Mouse (Mus musculus): ENCODE measurements around the gene Fgfr2. TPM values are rescaled to one million over a fixed set of nuclear protein-coding genes. Genes with fewer than 3 reads are reported as not detected.
"Not testable (repeated sequence)": the region's sequence is repeated elsewhere in the genome, so short reads cannot be mapped to it uniquely, and the experiment has no call there.

Fgfr2 gene
- polyA plus RNA-seq, 1 experiment from 2014 or later: 169 TPM

- Histone ChIP-seq H3K9ac (replicated peaks; ENCODE audit: low read depth, low read length) (no peak overlapping the region), H3K9me3 (ENCODE audit: control insufficient read depth, low read depth, low read length) (no peaks in the 10 kb centered on the region), H3K4me2 (replicated peaks; ENCODE audit: low read depth, low read length) (no peak overlapping the region), H3K4me1 (ENCODE audit: control insufficient read depth, insufficient read depth, low read length) (no peaks in the 10 kb centered on the region), H3K27me3 (ENCODE audit: control insufficient read depth, insufficient read depth, low read length) (no peaks in the 10 kb centered on the region), H3K4me3 (ENCODE audit: low read depth, low read length) (no peak overlapping the region), H3K27ac (ENCODE audit: low read length) (no peak overlapping the region), H3K36me3 (ENCODE audit: control insufficient read depth, insufficient read depth, low read length) (no peaks in the 10 kb centered on the region)
- 83% methylated on average over 4 of the region's 4 CpGs for WGBS
- ATAC-seq (ENCODE audit: insufficient number of reproducible peaks, insufficient read depth, low FRiP score, low read depth): no peak
Observed at GRCm38 (mm10) chr7:132540597-132540996, 582.6 kb downstream of the Fgfr2 start.

DNA sequence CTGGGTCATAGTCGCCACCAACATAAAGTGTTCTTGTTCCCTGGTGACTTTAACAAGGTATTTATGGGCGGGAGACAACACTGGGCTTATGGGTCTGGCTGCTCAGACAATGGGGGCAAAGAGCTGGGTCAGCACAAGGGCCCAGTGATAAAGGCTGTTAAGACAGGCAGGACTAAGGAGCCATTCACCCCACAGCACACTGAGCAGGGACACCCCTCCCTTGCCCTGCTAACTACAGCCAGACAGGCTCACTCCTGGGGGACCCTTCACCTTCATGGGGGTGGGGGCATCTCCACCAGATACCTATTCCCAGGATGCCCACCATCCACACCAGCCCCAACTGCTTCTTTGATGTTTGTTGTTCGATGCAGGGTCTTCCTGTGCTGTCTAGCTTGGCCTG is 593.9 kb downstream of the Fgfr2 start:
- Histone ChIP-seq H3K9ac (replicated peaks; ENCODE audit: low read depth, low read length) (no peak overlapping the region), H3K27ac (ENCODE audit: low read length) (no peak overlapping the region), H3K36me3 (ENCODE audit: control insufficient read depth, insufficient read depth, low read length) (no peaks in the 10 kb centered on the region), H3K9me3 (ENCODE audit: control insufficient read depth, low read depth, low read length) (no peaks in the 10 kb centered on the region), H3K4me1 (ENCODE audit: control insufficient read depth, insufficient read depth, low read length) (no peaks in the 10 kb centered on the region), H3K4me2 (replicated peaks; ENCODE audit: low read depth, low read length) (no peak overlapping the region), H3K4me3 (ENCODE audit: low read depth, low read length) (no peak overlapping the region), H3K27me3 (ENCODE audit: control insufficient read depth, insufficient read depth, low read length) (no peaks in the 10 kb centered on the region)
- no peak for ATAC-seq (ENCODE audit: insufficient number of reproducible peaks, insufficient read depth, low FRiP score, low read depth)
- WGBS: 82% methylated on average over 3 of the region's 3 CpGs

DNA sequence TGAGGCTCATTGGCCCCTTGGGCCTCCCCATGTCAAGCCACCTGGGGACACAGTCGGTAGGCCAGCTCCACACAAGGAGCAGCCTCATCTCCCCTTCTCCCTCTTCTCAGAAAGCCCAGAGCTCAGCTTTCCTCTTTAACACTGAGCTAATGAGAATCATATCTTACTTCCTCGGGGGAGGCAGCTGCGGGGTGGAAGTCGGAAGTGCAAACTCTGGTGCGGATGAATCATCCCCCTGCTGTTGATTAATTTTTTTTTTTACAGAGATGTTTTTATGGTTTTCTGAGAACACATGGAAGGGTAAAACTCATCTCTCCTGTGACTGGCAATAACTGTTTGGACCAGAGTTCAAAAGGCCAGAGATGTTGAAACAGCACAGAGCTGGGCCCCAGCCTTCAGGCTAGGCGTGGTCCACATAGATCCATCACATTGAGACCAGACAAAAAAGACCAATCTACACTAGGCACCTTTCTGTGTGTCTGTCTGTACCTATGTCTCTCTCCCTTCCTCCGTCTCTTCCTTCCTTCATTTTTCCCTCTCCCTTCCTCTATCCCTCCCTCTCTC is 609.6 kb downstream of the Fgfr2 start:
- WGBS: 53% methylated on average over 7 of the region's 7 CpGs
- Histone ChIP-seq H3K36me3 (ENCODE audit: control insufficient read depth, insufficient read depth, low read length) (no peaks in the 10 kb centered on the region), H3K9me3 (ENCODE audit: control insufficient read depth, low read depth, low read length) (no peaks in the 10 kb centered on the region), H3K4me2 (replicated peaks; ENCODE audit: low read depth, low read length) (no peak overlapping the region), H3K9ac (replicated peaks; ENCODE audit: low read depth, low read length) (no peak overlapping the region), H3K27me3 (ENCODE audit: control insufficient read depth, insufficient read depth, low read length) (no peaks in the 10 kb centered on the region), H3K4me3 (ENCODE audit: low read depth, low read length) (no peak overlapping the region), H3K4me1 (ENCODE audit: control insufficient read depth, insufficient read depth, low read length) (peaks cover 4% of the 10 kb centered on the region; the same call in 1 of the 2 replicates), H3K27ac (ENCODE audit: low read length) (0 out of 2 replicates have a peak overlapping the region, but pooled peaks have one; percentile 27)
- no peak for ATAC-seq (ENCODE audit: insufficient number of reproducible peaks, insufficient read depth, low FRiP score, low read depth)

GRCm38 (mm10) chr7:132509110-132509509 is 614.0 kb downstream of the Fgfr2 start:
- H3K4me1 ChIP-seq (ENCODE audit: control insufficient read depth, insufficient read depth, low read length): peaks cover 1% of the 10 kb centered on the region; the same call in 1 of the 2 replicates
- H3K27ac ChIP-seq (ENCODE audit: low read length): no peak overlapping the region
- no peak overlapping the region for H3K9ac ChIP-seq (replicated peaks; ENCODE audit: low read depth, low read length)
- H3K27me3 ChIP-seq (ENCODE audit: control insufficient read depth, insufficient read depth, low read length): no peaks in the 10 kb centered on the region
- H3K36me3 ChIP-seq (ENCODE audit: control insufficient read depth, insufficient read depth, low read length): no peaks in the 10 kb centered on the region
- H3K4me2 ChIP-seq (replicated peaks; ENCODE audit: low read depth, low read length): no peak overlapping the region
- no peaks in the 10 kb centered on the region for H3K9me3 ChIP-seq (ENCODE audit: control insufficient read depth, low read depth, low read length)
- ATAC-seq (ENCODE audit: insufficient number of reproducible peaks, insufficient read depth, low FRiP score, low read depth): no peak
- WGBS: 61% methylated on average over 2 of the region's 2 CpGs
- H3K4me3 ChIP-seq (ENCODE audit: low read depth, low read length): no peak overlapping the region

GRCm38 (mm10) chr7:132507361-132507760 is 615.8 kb downstream of the Fgfr2 start:
- no peak for ATAC-seq (ENCODE audit: insufficient number of reproducible peaks, insufficient read depth, low FRiP score, low read depth)
- H3K27ac ChIP-seq (ENCODE audit: low read length): no peak overlapping the region
- H3K27me3 ChIP-seq (ENCODE audit: control insufficient read depth, insufficient read depth, low read length): no peaks in the 10 kb centered on the region
- H3K4me3 ChIP-seq (ENCODE audit: low read depth, low read length): no peak overlapping the region
- no peaks in the 10 kb centered on the region for H3K36me3 ChIP-seq (ENCODE audit: control insufficient read depth, insufficient read depth, low read length)
- H3K9me3 ChIP-seq (ENCODE audit: control insufficient read depth, low read depth, low read length): no peaks in the 10 kb centered on the region
- H3K4me2 ChIP-seq (replicated peaks; ENCODE audit: low read depth, low read length): no peak overlapping the region
- H3K4me1 ChIP-seq (ENCODE audit: control insufficient read depth, insufficient read depth, low read length): no peaks in the 10 kb centered on the region
- no peak overlapping the region for H3K9ac ChIP-seq (replicated peaks; ENCODE audit: low read depth, low read length)
- 64% methylated on average over 4 of the region's 4 CpGs for WGBS

DNA sequence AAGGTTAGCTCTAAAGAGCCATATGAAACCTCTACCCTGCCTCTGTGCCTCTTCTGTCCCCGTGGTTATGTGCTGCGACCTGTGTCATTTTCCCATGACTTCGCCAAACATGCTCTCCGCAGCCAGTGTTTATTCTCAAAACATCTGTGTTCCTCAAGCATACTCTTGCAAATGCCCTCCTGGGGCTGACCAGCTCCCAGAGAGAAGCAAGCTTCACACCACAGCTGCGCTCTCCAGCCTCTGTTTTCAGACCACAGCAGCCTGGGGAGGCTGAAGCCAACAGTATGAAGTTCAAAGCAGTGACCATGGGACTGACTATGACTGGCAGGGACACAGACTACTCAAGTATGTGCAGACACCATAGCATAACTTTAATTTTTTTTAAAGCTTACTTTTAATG is 616.9 kb downstream of the Fgfr2 start:
- H3K36me3 ChIP-seq (ENCODE audit: control insufficient read depth, insufficient read depth, low read length): no peaks in the 10 kb centered on the region
- 38% methylated on average over 5 of the region's 5 CpGs for WGBS
- no peak for ATAC-seq (ENCODE audit: insufficient number of reproducible peaks, insufficient read depth, low FRiP score, low read depth)
- no peaks in the 10 kb centered on the region for H3K4me1 ChIP-seq (ENCODE audit: control insufficient read depth, insufficient read depth, low read length)
- H3K4me2 ChIP-seq (replicated peaks; ENCODE audit: low read depth, low read length): no peak overlapping the region
- H3K9ac ChIP-seq (replicated peaks; ENCODE audit: low read depth, low read length): no peak overlapping the region
- H3K9me3 ChIP-seq (ENCODE audit: control insufficient read depth, low read depth, low read length): no peaks in the 10 kb centered on the region
- H3K27me3 ChIP-seq (ENCODE audit: control insufficient read depth, insufficient read depth, low read length): no peaks in the 10 kb centered on the region
- no peak overlapping the region for H3K4me3 ChIP-seq (ENCODE audit: low read depth, low read length)
- H3K27ac ChIP-seq (ENCODE audit: low read length): no peak overlapping the region

- not testable (repeated sequence) for H3K27ac ChIP-seq (ENCODE audit: low read length); H3K4me1 ChIP-seq (ENCODE audit: control insufficient read depth, insufficient read depth, low read length); H3K9ac ChIP-seq (replicated peaks; ENCODE audit: low read depth, low read length); H3K27me3 ChIP-seq (ENCODE audit: control insufficient read depth, insufficient read depth, low read length); ATAC-seq (ENCODE audit: insufficient number of reproducible peaks, insufficient read depth, low FRiP score, low read depth); H3K4me3 ChIP-seq (ENCODE audit: low read depth, low read length); H3K9me3 ChIP-seq (ENCODE audit: control insufficient read depth, low read depth, low read length); H3K36me3 ChIP-seq (ENCODE audit: control insufficient read depth, insufficient read depth, low read length); H3K4me2 ChIP-seq (replicated peaks; ENCODE audit: low read depth, low read length)
Observed at GRCm38 (mm10) chr7:132502445-132502844, 620.7 kb downstream of the Fgfr2 start.

- no peak for ATAC-seq (ENCODE audit: insufficient number of reproducible peaks, insufficient read depth, low FRiP score, low read depth)
Observed at GRCm38 (mm10) chr7:132497142-132497541, 626.0 kb downstream of the Fgfr2 start.

DNA sequence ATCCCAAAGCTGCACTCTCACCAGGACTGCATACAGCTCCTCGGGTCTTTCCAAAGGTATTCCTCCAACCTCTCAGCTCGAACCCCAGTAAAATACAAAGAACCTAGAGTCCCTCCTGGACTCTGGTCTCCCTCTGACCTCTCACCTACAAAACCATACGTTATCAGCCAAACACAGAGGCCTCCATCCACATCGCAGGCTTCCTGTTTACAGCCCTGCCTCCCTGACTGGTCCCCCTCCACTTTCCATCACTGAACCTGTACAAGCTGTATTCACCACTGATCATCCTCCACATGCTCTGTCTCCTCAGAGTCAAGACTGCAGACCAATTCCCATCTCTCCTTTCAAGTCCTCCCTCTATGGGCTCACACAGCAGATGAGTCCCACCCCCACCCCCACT is 628.9 kb downstream of the Fgfr2 start:
- no peak overlapping the region for H3K4me3 ChIP-seq (ENCODE audit: low read depth, low read length)
- 32% methylated on average over 4 of the region's 4 CpGs for WGBS
- H3K9me3 ChIP-seq (ENCODE audit: control insufficient read depth, low read depth, low read length): no peaks in the 10 kb centered on the region
- H3K9ac ChIP-seq (replicated peaks; ENCODE audit: low read depth, low read length): no peak overlapping the region
- no peaks in the 10 kb centered on the region for H3K27me3 ChIP-seq (ENCODE audit: control insufficient read depth, insufficient read depth, low read length)
- no peak overlapping the region for H3K4me2 ChIP-seq (replicated peaks; ENCODE audit: low read depth, low read length)
- H3K36me3 ChIP-seq (ENCODE audit: control insufficient read depth, insufficient read depth, low read length): no peaks in the 10 kb centered on the region
- no peaks in the 10 kb centered on the region for H3K4me1 ChIP-seq (ENCODE audit: control insufficient read depth, insufficient read depth, low read length)
- ATAC-seq (ENCODE audit: insufficient number of reproducible peaks, insufficient read depth, low FRiP score, low read depth): no peak
- no peak overlapping the region for H3K27ac ChIP-seq (ENCODE audit: low read length)

More at GRCm38 (mm10) chr7:132497142-132497541, 626.0 kb downstream of the Fgfr2 start:
- Histone ChIP-seq H3K9me3 (ENCODE audit: control insufficient read depth, low read depth, low read length) (no peaks in the 10 kb centered on the region), H3K9ac (replicated peaks; ENCODE audit: low read depth, low read length) (no peak overlapping the region), H3K36me3 (ENCODE audit: control insufficient read depth, insufficient read depth, low read length) (no peaks in the 10 kb centered on the region), H3K4me2 (replicated peaks; ENCODE audit: low read depth, low read length) (no peak overlapping the region), H3K4me3 (ENCODE audit: low read depth, low read length) (no peak overlapping the region), H3K27me3 (ENCODE audit: control insufficient read depth, insufficient read depth, low read length) (no peaks in the 10 kb centered on the region), H3K27ac (ENCODE audit: low read length) (no peak overlapping the region), H3K4me1 (ENCODE audit: control insufficient read depth, insufficient read depth, low read length) (no peaks in the 10 kb centered on the region)
- WGBS: 95% methylated on average over 3 of the region's 3 CpGs

Data from stomach, embryonic 14.5 days (tissue).